Comparison of ENCODE assay signal across 8 mouse cellular contexts in the genomic region with DNA sequence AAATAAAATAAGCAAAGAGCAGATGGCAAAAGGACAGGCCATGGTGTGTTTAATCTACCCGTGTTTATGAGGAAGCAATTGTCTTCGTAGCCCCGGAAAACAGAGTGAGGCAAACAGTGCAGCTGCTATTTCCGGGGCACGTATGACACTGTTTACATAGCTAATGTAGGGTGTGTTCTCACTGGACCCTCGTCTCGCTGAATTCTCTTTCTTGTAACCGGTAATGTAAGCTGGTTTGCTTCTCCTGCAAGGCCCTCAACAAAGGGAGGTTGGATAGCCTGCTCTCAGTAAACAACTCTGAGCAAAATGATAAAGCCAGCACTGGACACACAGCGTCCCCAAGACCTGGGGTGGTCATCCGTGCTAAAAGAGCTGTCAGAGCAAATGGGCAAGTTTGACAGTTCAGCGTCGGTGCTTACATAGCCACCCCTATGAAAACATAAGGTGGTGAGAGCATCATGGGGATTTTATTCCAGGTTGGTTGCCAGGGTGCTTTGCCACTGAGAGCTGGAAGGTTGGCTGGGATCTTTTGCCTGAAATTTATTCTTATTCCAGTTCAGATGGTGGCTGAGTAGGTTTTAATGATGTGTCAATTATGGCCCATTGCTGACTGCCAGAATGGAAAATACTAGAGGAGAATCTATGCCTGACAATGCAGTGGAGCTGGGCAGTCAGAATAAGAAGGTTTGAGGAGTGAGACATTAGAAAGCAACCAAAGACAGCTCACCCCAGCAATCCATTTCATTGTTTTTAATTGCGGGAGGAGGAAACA.
A peak's percentile ranks its signal among the peaks of the same experiment; 100 is the strongest.
DNase-seq lines count a peak whose midpoint lies in the region; ATAC-seq lines count a peak whose summit lies in the region.
"Had no signal": no experiment of that assay in that cellular context is flagged by ENCODE, and none has a peak within 500 bp of the region (broad histone marks: within the 10 kb centered on the region; RNA-seq: fewer than 3 reads in every experiment).

No protein-coding gene starts in this region.

- no peak overlapping the region for H3K27ac ChIP-seq in kidney, embryonic 15.5 days
- peak overlapping the region; percentile 42 for H3K27ac ChIP-seq in hindbrain, embryonic 12.5 days
- no peak overlapping the region for H3K27ac ChIP-seq in liver, embryonic 12.5 days
- H3K27ac ChIP-seq in neural tube, embryonic 13.5 days (replicated peaks), result peak overlapping the region; percentile 81

- H3K4me1 ChIP-seq in kidney, embryonic 15.5 days, result peaks cover 10% of the 10 kb centered on the region; the same call in 1 of the 2 replicates
- H3K4me1 ChIP-seq in hindbrain, embryonic 12.5 days, result peaks cover 16% of the 10 kb centered on the region
- no peaks in the 10 kb centered on the region; the same call in 1 of the 2 replicates for H3K4me1 ChIP-seq in liver, embryonic 12.5 days
- peaks cover 30% of the 10 kb centered on the region for H3K4me1 ChIP-seq in neural tube, embryonic 13.5 days (replicated peaks)

- ATAC-seq in kidney, embryonic 15.5 days (replicated peaks; ENCODE audit: low FRiP score), result peak; percentile 36; the same call in 1 of the 2 replicates
- ATAC-seq in hindbrain, embryonic 12.5 days (ENCODE audit: low FRiP score), result peak; percentile 46
- no peak for ATAC-seq in liver, embryonic 12.5 days
- peak; percentile 45; the same call in 1 of the 2 replicates for ATAC-seq in neural tube, embryonic 13.5 days (ENCODE audit: low read depth)
- ATAC-seq in inflammation-experienced regulatory T-cells, adult 6 months, result no peak

- DNase-seq in kidney, postnatal 36 days, result no peak
- DNase-seq in heart, postnatal 25 days (ENCODE audit: low spot score), result no peak
- DNase-seq: right cerebral cortex, adult 18-20 months had no signal

- WGBS in kidney, embryonic 15.5 days, result 33% methylated on average over 13 of the region's 13 CpGs
- WGBS in hindbrain, embryonic 12.5 days, result 41% methylated on average over 13 of the region's 13 CpGs
- 55% methylated on average over 13 of the region's 13 CpGs for WGBS in liver, embryonic 12.5 days (ENCODE audit: insufficient replicate concordance)
- WGBS in neural tube, embryonic 13.5 days, result 36% methylated on average over 13 of the region's 13 CpGs

- H3K36me3 ChIP-seq in kidney, embryonic 15.5 days, result no peaks in the 10 kb centered on the region
- no peaks in the 10 kb centered on the region for H3K36me3 ChIP-seq in hindbrain, embryonic 12.5 days
- no peaks in the 10 kb centered on the region for H3K36me3 ChIP-seq in liver, embryonic 12.5 days
- H3K36me3 ChIP-seq in neural tube, embryonic 13.5 days, result no peaks in the 10 kb centered on the region

- no peaks in the 10 kb centered on the region for H3K9me3 ChIP-seq in kidney, embryonic 15.5 days (replicated peaks)
- H3K9me3 ChIP-seq in hindbrain, embryonic 12.5 days (replicated peaks), result no peaks in the 10 kb centered on the region
- no peaks in the 10 kb centered on the region for H3K9me3 ChIP-seq in liver, embryonic 12.5 days (replicated peaks)
- no peaks in the 10 kb centered on the region for H3K9me3 ChIP-seq in neural tube, embryonic 13.5 days

- intact Hi-C loops in heart, postnatal 25 days (cut with DNase I), result no loop called here

- no peak overlapping the region for H3K9ac ChIP-seq in kidney, embryonic 15.5 days
- no peak overlapping the region for H3K9ac ChIP-seq in hindbrain, embryonic 12.5 days
- H3K9ac ChIP-seq in liver, embryonic 12.5 days, result no peak overlapping the region
- H3K9ac ChIP-seq in neural tube, embryonic 13.5 days, result peak overlapping the region; percentile 23; the same call in 1 of the 2 replicates

- no peaks in the 10 kb centered on the region for H3K27me3 ChIP-seq in kidney, embryonic 15.5 days
- H3K27me3 ChIP-seq in hindbrain, embryonic 12.5 days, result no peaks in the 10 kb centered on the region
- no peaks in the 10 kb centered on the region for H3K27me3 ChIP-seq in liver, embryonic 12.5 days (replicated peaks)
- H3K27me3 ChIP-seq in neural tube, embryonic 13.5 days, result no peaks in the 10 kb centered on the region

- H3K4me2 ChIP-seq in kidney, embryonic 15.5 days, result peak overlapping the region; percentile 53
- peak overlapping the region; percentile 3; the same call in 1 of the 2 replicates for H3K4me2 ChIP-seq in hindbrain, embryonic 12.5 days (replicated peaks)
- H3K4me2 ChIP-seq in liver, embryonic 12.5 days, result peak overlapping the region; percentile 25
- peak overlapping the region; percentile 38 for H3K4me2 ChIP-seq in neural tube, embryonic 13.5 days

- peak overlapping the region; percentile 26 for H3K4me3 ChIP-seq in kidney, embryonic 15.5 days (replicated peaks)
- no peak overlapping the region for H3K4me3 ChIP-seq in hindbrain, embryonic 12.5 days
- no peak overlapping the region; the same call in 1 of the 2 replicates for H3K4me3 ChIP-seq in liver, embryonic 12.5 days
- H3K4me3 ChIP-seq in neural tube, embryonic 13.5 days, result no peak overlapping the region; the same call in 1 of the 2 replicates

Comparison
In these comparisons a context has a peak if more than half of its experiments do, and no peak if none do; other contexts are left out.
1. ATAC-seq: peak in kidney, embryonic 15.5 days (single experiment), hindbrain, embryonic 12.5 days (single experiment) and neural tube, embryonic 13.5 days (single experiment); none in liver, embryonic 12.5 days (single experiment) and inflammation-experienced regulatory T-cells, adult 6 months (single experiment).
2. H3K27ac ChIP-seq: peak in hindbrain, embryonic 12.5 days (single experiment) and neural tube, embryonic 13.5 days (single experiment); none in kidney, embryonic 15.5 days (single experiment) and liver, embryonic 12.5 days (single experiment).
3. H3K4me2 ChIP-seq: peak in every context shown above with its lines; median percentile 53 in kidney, embryonic 15.5 days; 38 in neural tube, embryonic 13.5 days; 25 in liver, embryonic 12.5 days; 3 in hindbrain, embryonic 12.5 days.